Mouse (Mus musculus) embryonic facial prominence, embryonic 10.5 days (tissue): Measurements from ENCODE around the gene Zfp366. TPM values are rescaled to one million over a fixed set of nuclear protein-coding genes. Genes with fewer than 3 reads are reported as not detected.
A peak's percentile ranks its signal among the peaks of the same experiment; 100 is the strongest.

Source experiments
- DNase-seq: peaks from one replicate; pipeline ENCODE4 v3.0.0-alpha.2; 2017; ENCODE audit warnings: low spot score
- H3K27ac ChIP-seq: fragments of 300-500 bp; sonication (generic); replicated peaks from 2 replicates; pipeline ENCODE4 v1.5.1; 2016; ENCODE audit warnings: mild to moderate bottlenecking
- H3K27me3 ChIP-seq: fragments of 300-500 bp; sonication (generic); replicated peaks from 2 replicates; pipeline ENCODE4 v1.6.1; 2016; ENCODE audit warnings: low read depth, mild to moderate bottlenecking; ENCODE audit not compliant: poor library complexity, severe bottlenecking
- H3K36me3 ChIP-seq: fragments of 300-500 bp; sonication (generic); replicated peaks from 2 replicates; pipeline ENCODE4 v1.6.1; 2016; ENCODE audit warnings: mild to moderate bottlenecking, moderate library complexity
- H3K4me1 ChIP-seq: fragments of 300-500 bp; sonication (generic); 2 replicates; pipeline ENCODE4 v1.6.1; 2016
- H3K4me3 ChIP-seq: fragments of 300-500 bp; sonication (generic); 2 replicates; pipeline ENCODE4 v1.5.1; 2016; ENCODE audit warnings: mild to moderate bottlenecking, moderate library complexity
- H3K9me3 ChIP-seq: fragments of 300-500 bp; sonication (generic); 2 replicates; pipeline ENCODE4 v1.6.1; 2016; ENCODE audit warnings: mild to moderate bottlenecking
- WGBS: fragments of 180-500 bp; shearing (Covaris S2); methylation state at CpG from one replicate; pipeline ENCODE4 v1.1.7; 2016; 5-methylcytosine and 5-hydroxymethylcytosine counted together
- polyA plus RNA-seq: library from polyadenylated mRNA; unstranded; fragments of >200 nt; fragmentation: Nextera tagmentation; extraction: Ambion mirVana; gene quantifications from 2 replicates; pipeline ENCODE4 v1.2.1, GENCODE M21; 2016

Gene Zfp366
- 0.35 and 0.56 TPM in 2 replicates for polyA plus RNA-seq

- 54% methylated on average over 11 of the region's 11 CpGs for WGBS
- no peaks in the 10 kb centered on the region for H3K36me3 ChIP-seq
- peak within 1 kb of the TSS; percentile 20; the same call in 1 of the 2 replicates for H3K4me3 ChIP-seq
- no peaks in the 10 kb centered on the region for H3K9me3 ChIP-seq
- H3K27me3 ChIP-seq: no peaks in the 10 kb centered on the region
- no peak for DNase-seq
- peak within 1 kb of the TSS; percentile 59 for H3K27ac ChIP-seq
- peaks cover 14% of the 10 kb centered on the region; the same call in 1 of the 2 replicates for H3K4me1 ChIP-seq
Measured at GRCm38 (mm10) chr13:99184155-99184886, at the start of gene Zfp366. Gene Zfp366 (plus strand): TSS chr13:99184823.

DNA sequence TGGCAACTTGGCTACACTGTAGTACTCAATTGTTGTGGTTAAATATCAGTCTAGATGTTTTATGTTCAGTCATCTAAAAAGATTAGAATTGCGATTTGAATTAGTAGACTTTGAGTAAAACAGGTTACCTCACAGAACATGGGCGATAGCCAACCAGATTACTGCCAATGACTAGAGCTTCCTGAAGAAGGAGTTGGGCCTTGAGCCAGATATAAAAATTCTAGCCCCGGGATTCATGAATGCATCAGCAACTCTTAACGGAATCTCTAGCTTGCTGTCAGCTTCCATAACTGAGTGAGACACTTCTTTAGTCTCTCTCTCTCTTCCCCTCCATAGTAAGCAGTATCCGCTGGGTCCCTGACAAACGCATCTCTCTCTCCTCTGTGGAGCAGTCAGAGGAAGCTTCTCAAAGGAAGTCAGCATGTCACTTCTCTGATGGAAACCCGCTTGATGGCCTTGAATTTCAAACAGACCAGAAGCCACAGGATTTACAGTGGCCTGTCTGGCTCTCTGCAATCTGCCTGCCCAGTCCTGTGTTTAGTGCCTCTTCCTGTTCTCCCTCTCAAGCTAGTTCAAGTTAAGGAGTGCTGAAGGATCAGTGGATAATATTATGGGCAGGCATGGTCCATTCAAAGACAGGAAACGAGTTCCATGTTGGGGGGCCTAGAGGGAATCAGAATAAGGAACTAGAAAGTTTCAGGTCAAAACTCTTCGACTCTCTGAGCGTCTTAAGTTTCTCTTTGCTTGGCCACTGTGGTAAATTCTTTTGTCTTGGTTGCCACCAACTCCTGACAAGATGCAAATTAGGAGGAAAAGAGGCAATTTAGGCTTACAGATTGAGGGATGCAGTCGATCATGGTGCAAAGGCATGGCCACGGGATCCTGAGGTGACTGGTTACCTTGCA is 46.0 kb upstream of the Zfp366 start:
- H3K9me3 ChIP-seq: no peaks in the 10 kb centered on the region
- WGBS: 89% methylated on average over 12 of the region's 12 CpGs
- no peaks in the 10 kb centered on the region for H3K36me3 ChIP-seq
- no peak overlapping the region for H3K27ac ChIP-seq
- no peaks in the 10 kb centered on the region for H3K4me1 ChIP-seq
- H3K27me3 ChIP-seq: no peaks in the 10 kb centered on the region
- no peak overlapping the region for H3K4me3 ChIP-seq
- no peak for DNase-seq

- no peak overlapping the region for H3K27ac ChIP-seq
- H3K9me3 ChIP-seq: no peaks in the 10 kb centered on the region
- no peak overlapping the region for H3K4me3 ChIP-seq
- WGBS: 89% methylated on average over 13 of the region's 13 CpGs
- H3K4me1 ChIP-seq: peaks cover 28% of the 10 kb centered on the region
- DNase-seq: no peak
- H3K36me3 ChIP-seq: no peaks in the 10 kb centered on the region
- no peaks in the 10 kb centered on the region for H3K27me3 ChIP-seq
Measured at GRCm38 (mm10) chr13:99146355-99146871, 38.2 kb upstream of the Zfp366 start.

DNA sequence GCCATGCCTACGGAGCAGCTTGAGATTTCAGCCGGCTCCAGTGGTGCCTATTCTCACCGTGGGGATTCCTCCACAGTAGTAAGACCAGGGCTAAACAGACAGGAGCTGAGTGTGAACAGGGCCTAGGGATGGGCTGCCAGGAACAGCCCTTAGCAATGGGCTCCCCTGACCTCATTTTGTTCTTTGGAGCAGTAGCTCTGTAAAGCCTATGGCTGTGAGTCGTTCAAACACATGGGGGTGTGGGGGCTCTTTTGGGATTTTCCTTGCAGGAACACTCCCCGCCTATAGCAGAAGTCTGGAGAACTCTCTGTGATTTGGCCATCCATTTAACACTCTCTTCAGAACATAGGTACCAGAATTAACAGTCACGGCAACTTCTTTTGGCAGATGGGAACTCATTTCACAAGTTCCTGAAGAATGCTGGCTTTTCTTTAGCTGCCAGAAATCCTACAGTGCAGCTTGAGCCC is 36.9 kb upstream of the Zfp366 start:
- peaks cover 7% of the 10 kb centered on the region for H3K27me3 ChIP-seq
- peaks cover 36% of the 10 kb centered on the region for H3K4me1 ChIP-seq
- no peaks in the 10 kb centered on the region for H3K36me3 ChIP-seq
- no peaks in the 10 kb centered on the region for H3K9me3 ChIP-seq
- no peak overlapping the region for H3K4me3 ChIP-seq
- 78% methylated on average over 6 of the region's 6 CpGs for whole genome bisulfite sequencing
- DNase-seq: no peak
- no peak overlapping the region for H3K27ac ChIP-seq

GRCm38 (mm10) chr13:99149551-99150305 is 34.9 kb upstream of the Zfp366 start:
- Histone ChIP-seq H3K36me3 (no peaks in the 10 kb centered on the region), H3K27ac (peak overlapping the region; percentile 73), H3K27me3 (peaks cover 18% of the 10 kb centered on the region), H3K4me3 (no peak overlapping the region), H3K9me3 (no peaks in the 10 kb centered on the region), H3K4me1 (peaks cover 39% of the 10 kb centered on the region)
- WGBS: 55% methylated on average over 14 of the region's 14 CpGs
- DNase-seq: peak; percentile 30

DNA sequence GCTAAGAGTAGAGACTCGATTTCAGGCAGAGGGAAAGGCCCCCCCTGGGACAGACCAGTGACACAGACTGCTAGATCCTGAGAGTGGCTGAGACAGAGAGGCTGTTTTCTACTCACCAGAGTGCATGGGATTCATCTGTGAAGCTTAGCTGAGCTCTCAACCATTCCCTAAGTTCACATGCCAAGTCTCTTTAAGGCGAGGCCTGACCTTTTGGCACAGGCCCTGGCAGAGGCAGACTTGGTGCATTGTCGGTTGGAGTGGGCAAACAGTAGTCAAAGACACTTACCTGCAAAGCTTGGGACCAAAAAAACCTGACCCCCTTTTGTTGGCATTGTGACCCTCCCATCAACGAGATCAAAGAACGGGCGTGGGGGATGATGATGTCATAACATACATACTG is 34.0 kb upstream of the Zfp366 start:
- Histone ChIP-seq H3K4me1 (peaks cover 39% of the 10 kb centered on the region), H3K36me3 (no peaks in the 10 kb centered on the region), H3K4me3 (no peak overlapping the region), H3K27me3 (peaks cover 18% of the 10 kb centered on the region), H3K9me3 (no peaks in the 10 kb centered on the region), H3K27ac (no peak overlapping the region)
- no peak for DNase-seq
- 82% methylated on average over 6 of the region's 6 CpGs for WGBS

DNA sequence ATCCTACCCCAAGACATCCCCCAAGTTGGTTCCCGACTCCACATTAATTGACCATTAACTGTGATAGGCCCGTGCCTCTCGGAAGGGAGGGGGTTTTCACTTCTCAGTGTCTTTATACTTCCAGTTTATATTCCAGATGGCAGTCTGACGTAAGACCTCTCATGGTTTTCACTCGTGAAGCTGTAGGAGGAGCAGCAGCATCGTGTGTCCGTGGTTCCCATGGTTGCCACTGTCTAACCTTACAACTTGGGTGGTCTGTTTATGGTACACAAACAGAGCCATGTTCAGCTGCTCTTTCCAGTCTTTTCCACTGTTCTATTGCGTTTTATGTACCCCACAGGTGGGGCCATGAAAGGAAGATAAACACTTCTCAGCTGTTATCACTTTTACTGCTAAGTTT is 33.5 kb upstream of the Zfp366 start:
- Histone ChIP-seq H3K27me3 (peaks cover 18% of the 10 kb centered on the region), H3K4me3 (no peak overlapping the region), H3K36me3 (no peaks in the 10 kb centered on the region), H3K9me3 (no peaks in the 10 kb centered on the region), H3K4me1 (peaks cover 39% of the 10 kb centered on the region), H3K27ac (no peak overlapping the region)
- 54% methylated on average over 8 of the region's 8 CpGs for whole genome bisulfite sequencing
- DNase-seq: peak; percentile 30

GRCm38 (mm10) chr13:99152305-99152930 is 32.2 kb upstream of the Zfp366 start:
- 25% methylated on average over 18 of the region's 18 CpGs for WGBS
- H3K27me3 ChIP-seq: peaks cover 18% of the 10 kb centered on the region
- H3K36me3 ChIP-seq: no peaks in the 10 kb centered on the region
- H3K27ac ChIP-seq: 0 out of 2 replicates have a peak overlapping the region, but pooled peaks have one; percentile 19
- H3K9me3 ChIP-seq: peaks cover 7% of the 10 kb centered on the region; the same call in 1 of the 2 replicates
- DNase-seq: peak; percentile 15
- 0 out of 2 replicates have a peak overlapping the region, but pooled peaks have one; percentile 21 for H3K4me3 ChIP-seq
- peaks cover 39% of the 10 kb centered on the region for H3K4me1 ChIP-seq

GRCm38 (mm10) chr13:99157709-99158108 is 26.9 kb upstream of the Zfp366 start:
- H3K27ac ChIP-seq: no peak overlapping the region
- no peaks in the 10 kb centered on the region for H3K36me3 ChIP-seq
- peaks cover 2% of the 10 kb centered on the region for H3K4me1 ChIP-seq
- WGBS: 84% methylated on average over 2 of the region's 2 CpGs
- H3K9me3 ChIP-seq: peaks cover 7% of the 10 kb centered on the region; the same call in 1 of the 2 replicates
- no peak for DNase-seq
- peaks cover 11% of the 10 kb centered on the region for H3K27me3 ChIP-seq
- no peak overlapping the region for H3K4me3 ChIP-seq

DNA sequence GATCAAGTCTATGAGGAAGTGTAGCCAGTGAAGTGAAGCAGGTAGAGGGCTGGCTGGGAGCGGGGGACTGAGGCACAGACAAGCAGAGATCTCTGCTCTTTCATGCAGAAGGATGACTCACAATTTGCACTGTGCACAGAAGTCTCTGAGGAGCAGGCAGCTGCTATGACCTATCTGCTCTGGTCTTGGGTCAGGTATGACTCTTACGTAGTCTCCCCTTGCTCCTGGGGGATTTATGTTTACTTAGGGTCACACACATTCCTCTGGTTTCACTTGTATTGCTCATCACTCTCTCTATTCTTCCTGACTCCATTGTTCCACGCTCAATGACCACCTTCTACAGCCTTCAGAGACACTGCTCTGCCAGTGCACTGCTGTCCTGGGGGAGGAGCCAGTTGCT is 25.9 kb upstream of the Zfp366 start:
- no peak overlapping the region for H3K4me3 ChIP-seq
- WGBS: 76% methylated on average over 3 of the region's 3 CpGs
- no peak for DNase-seq
- H3K9me3 ChIP-seq: peaks cover 7% of the 10 kb centered on the region; the same call in 1 of the 2 replicates
- no peaks in the 10 kb centered on the region for H3K36me3 ChIP-seq
- H3K4me1 ChIP-seq: peaks cover 11% of the 10 kb centered on the region
- H3K27ac ChIP-seq: no peak overlapping the region
- H3K27me3 ChIP-seq: no peaks in the 10 kb centered on the region

- Histone ChIP-seq H3K4me3 (no peak overlapping the region), H3K27ac (0 out of 2 replicates have a peak overlapping the region, but pooled peaks have one; percentile 49), H3K9me3 (no peaks in the 10 kb centered on the region)
Measured at GRCm38 (mm10) chr13:99163071-99163470, 21.6 kb upstream of the Zfp366 start.

More at GRCm38 (mm10) chr13:99163071-99163470, 21.6 kb upstream of the Zfp366 start:
- no peak for DNase-seq
- Histone ChIP-seq H3K27me3 (no peaks in the 10 kb centered on the region), H3K36me3 (no peaks in the 10 kb centered on the region), H3K4me1 (peaks cover 21% of the 10 kb centered on the region)
- 70% methylated on average over 4 of the region's 4 CpGs for WGBS
